Mouse (Mus musculus): Measurements from ENCODE around the gene Rftn1.

Gene Rftn1

DNA sequence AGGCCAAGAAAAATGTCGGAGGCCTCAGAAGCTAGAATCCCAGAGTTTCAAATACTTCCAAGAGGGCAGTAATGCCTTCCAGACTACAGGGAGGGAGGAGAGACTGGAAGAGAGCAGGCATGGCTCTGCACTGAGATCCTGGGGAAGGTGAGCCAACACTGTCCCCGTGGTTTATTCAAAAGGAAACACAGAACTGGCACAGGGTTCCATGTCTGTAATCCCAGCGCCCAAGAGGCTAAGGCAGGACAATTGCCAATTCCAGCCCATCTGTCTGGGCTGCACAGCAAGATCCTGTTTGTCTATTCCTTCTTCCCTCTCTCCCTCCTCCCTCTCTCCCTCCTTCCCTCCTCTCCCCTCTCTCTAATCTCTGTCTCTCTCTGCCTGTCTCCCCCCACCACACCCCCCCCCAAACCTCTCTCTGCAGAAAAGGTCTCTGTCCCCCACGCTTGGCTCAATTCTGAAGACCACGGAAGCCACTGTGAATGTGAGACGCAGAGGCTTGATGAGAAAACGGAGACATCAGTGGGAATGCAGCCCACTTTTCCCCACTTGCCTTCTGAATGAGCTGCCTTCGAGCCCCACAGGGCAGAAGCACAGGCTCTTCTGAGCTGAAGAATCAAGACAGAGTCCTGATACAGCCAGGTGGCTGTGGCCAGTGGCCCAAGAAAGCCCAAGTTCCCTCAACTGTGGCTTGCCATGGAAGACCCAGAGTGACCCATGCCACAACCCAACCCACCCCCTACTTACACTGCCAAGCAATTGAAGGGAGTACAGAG, 8.8 kb upstream of the Rftn1 start:
- no peak for DNase-seq

DNA sequence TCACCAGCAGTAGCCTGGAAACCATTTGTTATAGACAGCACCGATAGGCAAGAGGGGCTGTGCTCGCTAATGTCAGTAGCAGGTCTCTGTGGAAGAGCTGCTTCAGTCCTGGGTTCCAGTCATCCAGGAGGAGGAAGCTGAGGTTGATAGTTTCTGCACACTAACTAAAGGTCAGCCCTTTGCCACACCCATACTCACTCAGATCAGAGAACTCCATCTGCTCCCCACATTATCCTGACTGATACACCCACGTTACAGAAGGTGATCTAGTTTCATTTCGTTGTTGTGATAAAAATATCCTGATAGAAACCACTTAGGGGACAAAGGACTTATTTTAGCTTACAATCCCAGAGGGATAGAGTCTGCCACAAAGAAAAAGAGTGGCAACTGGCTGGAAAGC, 7.1 kb upstream of the Rftn1 start:
- no peak for DNase-seq

GRCm38 (mm10) chr17:50196005-50196672, 5.7 kb upstream of the Rftn1 start:
- no peak for DNase-seq

- no peak for DNase-seq
Observed at GRCm38 (mm10) chr17:50195399-50195798, 4.9 kb upstream of the Rftn1 start.

GRCm38 (mm10) chr17:50194541-50194940, 4.1 kb upstream of the Rftn1 start:
- no peak for DNase-seq

DNA sequence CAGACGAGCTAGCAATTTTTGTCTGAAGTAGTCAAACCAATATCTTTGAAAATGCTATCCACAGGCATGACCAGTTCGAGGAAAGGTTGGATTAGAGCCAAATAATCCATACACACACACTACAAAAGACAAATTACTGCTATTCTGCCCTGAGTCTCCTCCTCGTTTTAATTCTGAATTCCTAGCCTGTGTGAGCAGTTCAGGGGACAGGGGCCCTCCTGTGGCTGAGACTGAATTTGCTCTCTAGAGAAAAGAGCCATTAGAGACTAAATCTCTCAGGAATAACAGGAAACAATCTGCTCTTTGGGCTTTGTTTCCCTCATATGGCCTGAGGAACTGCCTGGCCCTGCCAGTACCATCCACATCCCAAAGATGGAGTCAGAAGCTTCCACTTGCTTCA, 3.2 kb upstream of the Rftn1 start:
- peak in 1 of 2 experiments; percentile 23 for DNase-seq

DNA sequence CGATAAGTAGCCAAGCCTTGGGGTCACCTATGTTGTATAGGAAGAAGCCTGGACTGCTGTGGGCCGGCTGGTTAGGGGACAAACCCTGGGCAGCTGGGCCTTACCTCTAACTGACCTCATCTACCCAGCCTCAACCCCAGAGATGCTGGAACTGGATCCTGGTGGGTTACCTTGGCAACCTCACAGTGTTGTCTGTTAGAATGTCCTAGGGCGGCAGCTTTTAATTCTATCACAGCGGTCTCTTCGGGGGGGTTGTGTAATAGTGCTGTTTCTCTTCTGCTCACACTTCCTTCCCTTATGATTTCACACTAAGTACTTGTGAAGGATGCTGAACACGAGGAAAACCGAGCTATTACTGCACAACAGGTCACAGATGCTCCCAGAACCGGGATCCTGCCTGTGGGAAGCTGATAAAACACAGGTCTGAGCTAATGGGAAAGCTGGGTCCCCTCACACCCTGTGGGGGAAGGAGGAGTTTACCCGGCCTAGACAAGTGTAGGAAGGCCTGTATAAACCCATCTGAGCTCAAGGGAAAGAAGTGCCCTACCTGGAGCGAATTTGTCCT, 2.0 kb upstream of the Rftn1 start:
- DNase-seq = no peak

- no peak for DNase-seq
Observed at GRCm38 (mm10) chr17:50191318-50191957, 964 bp upstream of the Rftn1 start.

DNA sequence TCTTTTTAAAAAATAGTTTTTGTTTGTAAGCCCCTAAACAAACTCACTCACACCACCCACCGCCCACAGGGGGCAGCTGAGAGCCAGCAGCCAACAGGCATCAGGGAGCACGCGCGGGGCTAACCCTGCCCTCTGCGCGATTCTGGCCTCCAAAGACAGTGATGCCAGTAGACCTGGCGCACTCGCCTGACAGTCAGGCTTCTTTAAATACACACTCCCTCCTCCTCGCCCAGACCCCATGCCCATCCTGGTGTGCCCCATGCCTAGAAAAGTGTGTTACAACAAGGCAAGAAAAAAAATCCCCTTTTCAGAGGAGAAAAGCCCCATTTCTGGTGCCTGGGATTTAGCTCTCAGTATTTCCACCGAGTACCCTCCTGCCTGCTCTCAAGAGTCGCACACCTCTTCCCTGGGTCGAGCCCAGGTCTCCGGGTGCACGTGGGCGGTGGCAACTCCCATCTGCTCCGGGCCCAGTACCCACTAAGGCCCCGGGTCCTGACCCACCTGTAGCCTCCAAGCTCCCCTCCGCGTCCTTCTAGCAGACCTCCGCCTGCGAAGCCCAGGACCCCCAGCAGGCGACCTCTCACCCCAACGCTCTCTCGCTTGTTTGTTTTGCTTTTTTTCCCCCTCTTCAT, 977 bp downstream of the Rftn1 start:
- peak in 1 of 2 experiments; percentile 40 for DNase-seq

GRCm38 (mm10) chr17:50188662-50189345, 1.7 kb downstream of the Rftn1 start:
- DNase-seq = no peak

- no peak for DNase-seq
Observed at GRCm38 (mm10) chr17:50185616-50186015, 4.9 kb downstream of the Rftn1 start.

DNA sequence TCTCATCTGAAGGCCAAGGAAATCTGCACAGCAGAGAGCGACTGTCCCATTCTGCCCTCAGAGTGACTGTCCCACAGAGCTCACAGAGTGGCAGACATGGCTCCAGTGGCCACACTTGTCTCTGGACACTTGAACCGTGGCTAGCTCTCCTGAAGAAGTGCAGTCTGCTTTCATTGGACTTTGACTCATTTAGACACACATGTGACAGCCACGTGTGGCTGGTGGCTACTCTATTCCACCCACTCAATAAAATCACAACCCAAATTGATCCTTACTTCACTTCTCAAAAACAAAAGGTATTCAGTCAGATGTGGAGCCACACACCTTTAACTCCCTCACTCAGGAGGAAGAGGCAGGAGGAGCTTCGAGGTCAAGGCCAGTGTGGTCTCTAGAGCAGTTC, 5.4 kb downstream of the Rftn1 start:
- DNase-seq = no peak

- no peak for DNase-seq
Observed at GRCm38 (mm10) chr17:50184217-50185038, 6.0 kb downstream of the Rftn1 start.

- no peak for DNase-seq
Observed at GRCm38 (mm10) chr17:50183300-50183699, 7.2 kb downstream of the Rftn1 start.

- no peak for DNase-seq
Observed at GRCm38 (mm10) chr17:50182542-50182951, 7.9 kb downstream of the Rftn1 start.

- DNase-seq = no peak
Observed at GRCm38 (mm10) chr17:50180899-50181570, 9.4 kb downstream of the Rftn1 start.

GRCm38 (mm10) chr17:50173776-50174175, 16.7 kb downstream of the Rftn1 start:
- DNase-seq = no peak

GRCm38 (mm10) chr17:50173368-50173767, 17.1 kb downstream of the Rftn1 start:
- no peak for DNase-seq

DNA sequence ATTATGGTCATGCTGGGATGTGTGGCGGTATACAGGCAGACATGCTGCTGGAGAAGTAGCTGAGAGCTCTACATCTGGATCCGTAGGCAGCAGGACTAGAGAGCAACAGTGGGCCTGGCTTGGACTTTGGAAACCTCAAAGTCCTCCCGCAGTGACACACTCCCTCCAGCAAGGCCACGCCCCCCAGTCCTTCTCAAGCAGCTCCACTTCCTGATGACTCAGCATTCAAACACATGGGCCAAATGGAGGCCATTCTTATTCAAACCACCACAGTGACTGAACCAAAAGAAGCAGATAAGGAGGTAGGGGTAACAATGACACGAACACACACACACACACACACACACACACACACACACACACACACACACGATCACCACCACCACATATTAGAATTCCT, 17.7 kb downstream of the Rftn1 start:
- no peak for DNase-seq

- no peak for DNase-seq
Observed at GRCm38 (mm10) chr17:50170935-50171545, 19.4 kb downstream of the Rftn1 start.

Measured in kidney, adult 8-10 months (tissue).